Mouse (Mus musculus): ENCODE data around the gene Rnase1. TPM values are rescaled to one million over a fixed set of nuclear protein-coding genes. Genes with fewer than 3 reads are reported as not detected.

The Rnase1 gene
- polyA plus RNA-seq (2012; rRNA removed; ENCODE audit: low replicate concordance), result 0.24 and 3.5 TPM in 2 replicates

DNA sequence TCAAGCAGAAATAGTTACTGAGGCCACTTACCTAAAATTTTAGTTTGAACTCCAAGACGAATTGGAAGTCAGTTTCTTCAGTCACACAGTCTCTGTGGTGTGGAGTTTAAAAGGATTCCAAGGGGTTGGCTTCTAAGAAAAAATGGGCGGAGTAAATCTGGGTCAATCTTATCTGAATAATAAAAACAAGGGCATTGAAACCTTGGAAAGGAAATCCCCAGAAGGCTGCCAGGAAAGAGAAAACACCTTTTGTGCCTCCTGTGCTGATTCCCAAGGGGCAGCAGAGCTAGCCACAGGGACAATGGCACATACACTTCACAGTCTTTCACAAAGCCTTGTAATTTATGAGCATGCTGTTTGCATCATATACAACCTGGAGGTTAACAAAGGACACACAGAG is at the start of gene Rnase1:
TSS of gene Rnase1 (minus strand) at position 101 of the 400 bp plus-strand sequence.

DNA sequence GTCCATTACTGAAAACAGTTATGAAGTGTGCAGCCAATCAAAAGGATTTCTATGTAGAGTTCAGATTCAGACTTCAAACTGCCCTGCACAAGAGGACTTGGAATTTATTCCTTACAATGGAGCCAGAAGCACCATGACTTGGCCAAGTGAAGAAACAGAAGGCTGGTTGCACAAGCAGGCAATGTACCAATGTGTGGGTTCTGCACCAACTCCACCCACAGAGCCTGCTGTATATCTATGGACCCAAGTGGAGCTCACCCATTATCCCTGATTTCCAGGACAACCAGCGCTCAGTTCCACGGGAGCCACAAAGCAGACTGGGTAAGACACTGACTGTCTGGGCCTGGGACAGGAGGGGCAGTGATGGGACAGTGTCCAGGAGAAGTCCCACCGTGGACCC is 15.4 kb upstream of the Rnase1 start, which contains the start of gene Rnase2b:
TSS of gene Rnase2b (plus strand) at position 285 of the 400 bp plus-strand sequence.

DNA sequence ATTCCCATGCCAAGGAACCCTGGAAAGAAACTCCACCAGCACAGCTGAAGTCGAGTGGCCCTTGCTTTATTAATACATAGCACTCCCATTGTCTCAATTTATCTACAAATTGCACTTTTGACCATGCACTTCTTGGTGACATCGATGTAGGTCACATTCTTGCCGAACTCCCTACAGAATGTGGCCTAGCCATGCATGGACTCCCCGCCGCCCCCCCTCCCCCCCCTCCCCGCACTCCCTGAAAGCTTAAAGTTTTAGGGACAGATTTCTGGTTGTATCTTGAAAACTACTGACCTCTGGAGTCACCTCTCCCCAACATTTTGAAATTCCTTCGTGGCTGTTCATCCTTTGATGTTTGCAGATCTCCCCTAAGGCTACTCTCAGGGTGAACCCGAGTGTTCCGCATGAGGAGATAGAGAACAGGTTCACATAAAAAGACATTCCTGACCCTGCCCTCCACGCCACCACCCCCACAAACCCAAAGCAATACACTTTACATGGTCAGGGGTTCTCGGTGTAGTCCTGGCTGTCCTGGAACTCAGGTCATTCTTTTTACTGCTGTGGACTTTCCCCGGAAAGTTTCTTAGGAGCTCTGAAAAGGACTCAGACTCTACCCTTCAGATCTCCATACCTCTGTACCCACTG is 32.5 kb downstream of the Rnase1 start, which contains the start of gene Eddm3b:
TSS of gene Eddm3b (plus strand) at position 511 of the 645 bp plus-strand sequence.

Other genes starting within 250 kb of the Rnase1 start
- 1.4 and 5.6 TPM in 2 replicates for gene Klhl33, start 249.3 kb downstream of the Rnase1 start, polyA plus RNA-seq (2012; rRNA removed; ENCODE audit: low replicate concordance)
- gene Osgep, start 221.9 kb downstream of the Rnase1 start, polyA plus RNA-seq (2012; rRNA removed; ENCODE audit: low replicate concordance), result 96.7 and 170 TPM in 2 replicates
- gene Apex1, start 221.8 kb downstream of the Rnase1 start, polyA plus RNA-seq (2012; rRNA removed; ENCODE audit: low replicate concordance), result 50.6 and 81.1 TPM in 2 replicates
- 98.7 and 110 TPM in 2 replicates for gene Pip4p1, start 215.9 kb downstream of the Rnase1 start, polyA plus RNA-seq (2012; rRNA removed; ENCODE audit: low replicate concordance)
- 65.9 and 76.6 TPM in 2 replicates for gene Pnp, start 215.7 kb downstream of the Rnase1 start, polyA plus RNA-seq (2012; rRNA removed; ENCODE audit: low replicate concordance)
- gene Gm49342, start 202.3 kb downstream of the Rnase1 start, polyA plus RNA-seq (2012; rRNA removed; ENCODE audit: low replicate concordance), result 54.4 and 76.0 TPM in 2 replicates
- 2.7 and 4.3 TPM in 2 replicates for gene Pnp2, start 190.8 kb downstream of the Rnase1 start, polyA plus RNA-seq (2012; rRNA removed; ENCODE audit: low replicate concordance)
- 0.47 and 0.87 TPM in 2 replicates for gene Rnase10, start 139.0 kb downstream of the Rnase1 start, polyA plus RNA-seq (2012; rRNA removed; ENCODE audit: low replicate concordance)
- gene Rnase9, start 104.9 kb downstream of the Rnase1 start, polyA plus RNA-seq (2012; rRNA removed; ENCODE audit: low replicate concordance), result 0.10 and 0.30 TPM in 2 replicates
- gene Rnase11, start 96.6 kb downstream of the Rnase1 start, polyA plus RNA-seq (2012; rRNA removed; ENCODE audit: low replicate concordance), result not detected in 2 replicates
- gene Rnase12, start 89.1 kb downstream of the Rnase1 start, polyA plus RNA-seq (2012; rRNA removed; ENCODE audit: low replicate concordance), result 0.72 TPM in 1 of 2 replicates, not detected in the other
- not detected in 2 replicates for gene Olfr750, start 72.3 kb downstream of the Rnase1 start, polyA plus RNA-seq (2012; rRNA removed; ENCODE audit: low replicate concordance)
- 351 and 371 TPM in 2 replicates for gene Rnase4, start 55.7 kb downstream of the Rnase1 start, polyA plus RNA-seq (2012; rRNA removed; ENCODE audit: low replicate concordance)
- 28.9 and 32.3 TPM in 2 replicates for gene Ang, start 55.6 kb downstream of the Rnase1 start, polyA plus RNA-seq (2012; rRNA removed; ENCODE audit: low replicate concordance)
- gene Eddm3b, start 32.4 kb downstream of the Rnase1 start, polyA plus RNA-seq (2012; rRNA removed; ENCODE audit: low replicate concordance), result not detected in 2 replicates
- gene Rnase6, start 22.9 kb downstream of the Rnase1 start, polyA plus RNA-seq (2012; rRNA removed; ENCODE audit: low replicate concordance), result 8.0 and 12.6 TPM in 2 replicates
- gene Rnase2b, start 15.5 kb upstream of the Rnase1 start, polyA plus RNA-seq (2012; rRNA removed; ENCODE audit: low replicate concordance), result not detected in 2 replicates
- gene Ang2, start 52.4 kb upstream of the Rnase1 start, polyA plus RNA-seq (2012; rRNA removed; ENCODE audit: low replicate concordance), result not detected in 2 replicates
- not detected in 2 replicates for gene Ear14, start 56.6 kb upstream of the Rnase1 start, polyA plus RNA-seq (2012; rRNA removed; ENCODE audit: low replicate concordance)
- 0.21 and 14.8 TPM in 2 replicates for gene Rnase2a, start 109.3 kb upstream of the Rnase1 start, polyA plus RNA-seq (2012; rRNA removed; ENCODE audit: low replicate concordance)
- not detected in 2 replicates for gene Gm7247, start 215.0 kb upstream of the Rnase1 start, polyA plus RNA-seq (2012; rRNA removed; ENCODE audit: low replicate concordance)

Measured in subcutaneous adipose tissue, adult 2 months (tissue).